In genomic region chr13:30986934-30987455, GRCm38 (mm10) we compare ENCODE assay signal across 10 mouse cellular contexts. TPM values are rescaled to one million over a fixed set of nuclear protein-coding genes. Genes with fewer than 3 reads are reported as not detected.
A peak's percentile ranks its signal among the peaks of the same experiment; 100 is the strongest.
DNase-seq lines count a peak whose midpoint lies in the region; ATAC-seq lines count a peak whose summit lies in the region.
"Had no signal": no experiment of that assay in that cellular context is flagged by ENCODE, and none has a peak within 500 bp of the region (broad histone marks: within the 10 kb centered on the region; RNA-seq: fewer than 3 reads in every experiment).

No protein-coding gene starts in this region.

- ATAC-seq in megakaryocyte progenitor cell, adult 5-6 weeks (replicated peaks; ENCODE audit: poor library complexity): peak; percentile 53

- DNase-seq in kidney, postnatal 14 days: peak; percentile 12
- no peak for DNase-seq in kidney, postnatal 36 days
- peak; percentile 16 for DNase-seq in brain, adult 2 months (ENCODE audit: low read depth, low spot score)
- peak; percentile 46 to 57 for DNase-seq in cerebellum, postnatal 14 days
- no peak for DNase-seq in right cerebral cortex, postnatal 4 days
- no peak for DNase-seq in gastrocnemius, adult 18-20 months (ENCODE audit: low spot score)
- DNase-seq: thymus, postnatal 25 days had no signal

RNA-seq across cellular contexts. Expression of gene Gm5447, which starts 13.0 kb away (rescaled TPM):
- total RNA-seq in megakaryocyte progenitor cell, adult 5-6 weeks (2015): 0.22 TPM in 1 of 2 replicates, not detected in the other
- not detected in 2 replicates for total RNA-seq in megakaryocyte progenitor cell, adult 5-6 weeks (2017)
- total RNA-seq in gastrocnemius, adult 18-20 months (2021): not detected
- total RNA-seq: adrenal gland, postnatal 36 days; MEL had no signal

RNA-seq across cellular contexts. Expression of gene Exoc2, which starts 13.1 kb away (rescaled TPM):
- total RNA-seq in megakaryocyte progenitor cell, adult 5-6 weeks (2015): 43.8 and 47.6 TPM in 2 replicates
- total RNA-seq in megakaryocyte progenitor cell, adult 5-6 weeks (2017): 32.5 and 50.5 TPM in 2 replicates
- total RNA-seq in gastrocnemius, adult 18-20 months (2021): 10 to 100 TPM; 12.5 to 13.3 TPM

RNA-seq across cellular contexts. Expression of gene Hus1b, which starts 39.4 kb away (rescaled TPM):
- 1.1 and 1.4 TPM in 2 replicates for total RNA-seq in megakaryocyte progenitor cell, adult 5-6 weeks (2015)
- 0.62 and 1.0 TPM in 2 replicates for total RNA-seq in megakaryocyte progenitor cell, adult 5-6 weeks (2017)
- total RNA-seq in gastrocnemius, adult 18-20 months (2021): not detected

Comparison
In these comparisons a context has a peak if more than half of its experiments do, and no peak if none do; other contexts are left out.
1. DNase-seq: peak in kidney, postnatal 14 days (single experiment), brain, adult 2 months (single experiment) and cerebellum, postnatal 14 days (2 of 2); none in kidney, postnatal 36 days (0 of 2), right cerebral cortex, postnatal 4 days (single experiment) and gastrocnemius, adult 18-20 months (single experiment).